In the genomic region with DNA sequence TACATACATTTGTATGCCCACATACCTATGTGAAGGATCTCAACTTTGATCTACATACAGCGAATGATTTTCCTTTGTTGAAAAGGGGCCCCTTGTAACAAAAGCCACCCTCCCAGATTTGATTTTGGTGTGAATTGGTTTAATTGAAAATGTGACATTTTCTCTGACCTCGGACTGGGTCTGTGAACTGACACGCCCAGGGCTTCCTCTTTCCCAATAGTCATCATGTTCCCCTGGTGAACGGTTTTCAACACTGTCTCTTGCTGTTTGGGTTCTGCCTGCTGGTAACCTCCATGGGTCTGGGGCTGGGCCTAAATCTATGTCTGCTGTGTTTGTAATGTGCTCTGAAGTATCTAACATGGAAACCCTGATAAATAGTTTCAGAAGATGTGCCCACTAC, we compare ENCODE assay signal across 18 mouse cellular contexts. TPM values are rescaled to one million over a fixed set of nuclear protein-coding genes. Genes with fewer than 3 reads are reported as not detected.
DNase-seq lines count a peak whose midpoint lies in the region; ATAC-seq lines count a peak whose summit lies in the region.
"Had no signal": no experiment of that assay in that cellular context is flagged by ENCODE, and none has a peak within 500 bp of the region (broad histone marks: within the 10 kb centered on the region; RNA-seq: fewer than 3 reads in every experiment).

No protein-coding gene starts in this region.

- DNase-seq in lung, postnatal 36 days, result peak; percentile 35
- no peak for DNase-seq in lung, postnatal 10 days
- DNase-seq in kidney, postnatal 25 days, result no peak
- no peak for DNase-seq in ovary, postnatal 14 days (ENCODE audit: low spot score)
- no peak for DNase-seq in adrenal gland, postnatal 4 days (ENCODE audit: low spot score in 2 of 2)
- DNase-seq: adrenal gland, adult 8-10 months; cerebellum, adult 11-12 months; cerebellum, postnatal 10 days; kidney, adult 9 months; kidney, postnatal 14 days; liver, embryonic 13.5 days; spleen, adult 18-20 months; thymus, adult 18-20 months; thymus, postnatal 25 days had no signal

- ATAC-seq in common myeloid progenitor, adult 5-6 weeks (replicated peaks; ENCODE audit: low read depth, poor library complexity, severe bottlenecking), result peak; percentile 58
- peak; percentile 87 for ATAC-seq in megakaryocyte, adult 5-6 weeks (ENCODE audit: poor library complexity, severe bottlenecking)
- ATAC-seq: forebrain, embryonic 16.5 days; intestine, postnatal 0 days had no signal

RNA-seq across cellular contexts. Expression of a gene that starts 6.8 kb away (rescaled TPM):
- 8.2 and 9.4 TPM in 2 replicates for total RNA-seq in common myeloid progenitor, adult 5-6 weeks (2017)
- 41.9 and 44.6 TPM in 2 replicates for total RNA-seq in megakaryocyte, adult 5-6 weeks (2015)
- total RNA-seq in megakaryocyte, adult 5-6 weeks (2017), result 36.0 and 46.8 TPM in 2 replicates
- 1 to 10 TPM; 8.4 to 9.7 TPM for total RNA-seq in adrenal gland, postnatal 4 days (2021)

RNA-seq across cellular contexts. Expression of a gene that starts 47.9 kb away (rescaled TPM):
- 16.9 and 17.4 TPM in 2 replicates for total RNA-seq in common myeloid progenitor, adult 5-6 weeks (2017)
- total RNA-seq in megakaryocyte, adult 5-6 weeks (2015), result 14.0 and 17.0 TPM in 2 replicates
- 15.4 and 15.8 TPM in 2 replicates for total RNA-seq in megakaryocyte, adult 5-6 weeks (2017)
- 10 to 100 TPM; 13.1 TPM for total RNA-seq in adrenal gland, postnatal 4 days (2021)
